Comparison of ENCODE assay signal across 12 mouse cellular contexts in the genomic region with DNA sequence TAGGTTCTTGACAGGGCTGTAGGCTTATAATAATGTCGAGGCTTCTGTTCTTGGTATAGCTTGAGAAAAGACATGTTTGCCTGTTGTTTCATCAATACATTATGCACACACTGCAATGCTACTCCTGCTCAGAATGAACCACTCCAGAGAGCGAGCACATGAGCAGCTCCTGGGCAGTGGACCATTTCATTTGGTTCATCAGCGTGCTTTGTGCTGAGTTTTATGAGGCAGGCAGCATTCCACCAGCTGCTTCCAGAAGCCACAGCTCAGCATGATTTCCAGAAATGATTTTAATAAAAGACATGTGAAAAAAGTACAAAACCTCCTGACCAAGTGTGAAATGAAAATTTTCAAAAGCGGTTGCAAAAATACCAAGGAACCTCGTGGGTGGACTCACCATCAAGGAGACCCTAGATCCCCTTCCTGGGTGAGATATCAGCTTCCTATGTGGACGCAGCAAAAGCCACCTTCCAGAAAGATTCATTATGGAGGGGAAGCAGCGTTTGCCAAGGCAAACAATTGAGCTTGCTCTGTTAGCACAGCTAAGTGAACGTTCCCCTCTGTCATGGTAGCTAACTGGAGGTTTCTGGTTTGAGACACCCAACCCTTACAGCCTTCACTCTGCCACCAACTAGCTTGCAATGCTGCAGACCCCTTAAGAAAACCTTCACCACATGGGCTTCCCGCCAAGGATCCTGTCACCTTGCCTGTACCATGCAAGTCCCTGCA.
DNase-seq lines count a peak whose midpoint lies in the region; ATAC-seq and TF ChIP-seq lines count a peak whose summit lies in the region.
"Had no signal": no experiment of that assay in that cellular context is flagged by ENCODE, and none has a peak within 500 bp of the region (broad histone marks: within the 10 kb centered on the region; RNA-seq: fewer than 3 reads in every experiment).

No protein-coding gene starts in this region.

- TF ChIP-seq EP300 in stomach, postnatal 0 days (optimal IDR thresholded peaks at IDR 0.05), result no peak

- H3K4me3 ChIP-seq in midbrain, postnatal 0 days (ENCODE audit: low read depth, low read length), result no peak overlapping the region
- H3K4me3 ChIP-seq in midbrain, embryonic 16.5 days (ENCODE audit: low read depth, low read length), result no peak overlapping the region
- H3K4me3 ChIP-seq in kidney, embryonic 15.5 days (replicated peaks), result no peak overlapping the region
- H3K4me3 ChIP-seq in stomach, postnatal 0 days (ENCODE audit: low read depth, low read length), result no peak overlapping the region
- H3K4me3 ChIP-seq: myocyte had no signal

- no peak for TF ChIP-seq CTCF in midbrain, postnatal 0 days (IDR thresholded peaks at IDR 0.05)
- TF ChIP-seq CTCF in stomach, postnatal 0 days (IDR thresholded peaks at IDR 0.05; ENCODE audit: low read depth), result no peak

- no peak overlapping the region for H3K9ac ChIP-seq in midbrain, postnatal 0 days (replicated peaks; ENCODE audit: low read length, poor library complexity, severe bottlenecking)
- H3K9ac ChIP-seq in midbrain, embryonic 16.5 days (ENCODE audit: low read depth, low read length), result no peak overlapping the region
- H3K9ac ChIP-seq in kidney, embryonic 15.5 days, result no peak overlapping the region
- H3K9ac ChIP-seq in stomach, postnatal 0 days (ENCODE audit: low read length), result no peak overlapping the region
- H3K9ac ChIP-seq: liver, postnatal 0 days had no signal

- no peak overlapping the region for H3K4me2 ChIP-seq in midbrain, postnatal 0 days (ENCODE audit: low read depth, low read length, poor library complexity, severe bottlenecking)
- H3K4me2 ChIP-seq in midbrain, embryonic 16.5 days (ENCODE audit: low read length), result no peak overlapping the region
- H3K4me2 ChIP-seq in kidney, embryonic 15.5 days, result no peak overlapping the region
- H3K4me2 ChIP-seq in stomach, postnatal 0 days (replicated peaks; ENCODE audit: low read depth), result no peak overlapping the region

- 77% methylated on average over 9 of the region's 9 CpGs for WGBS in midbrain, postnatal 0 days
- WGBS in midbrain, embryonic 16.5 days, result 78% methylated on average over 9 of the region's 9 CpGs
- WGBS in kidney, embryonic 15.5 days, result 33% methylated on average over 9 of the region's 9 CpGs
- WGBS in stomach, postnatal 0 days, result 70% methylated on average over 9 of the region's 9 CpGs

- H3K9me3 ChIP-seq in midbrain, postnatal 0 days (ENCODE audit: low read length), result no peaks in the 10 kb centered on the region
- H3K9me3 ChIP-seq in midbrain, embryonic 16.5 days (replicated peaks; ENCODE audit: control insufficient read depth, low read length, poor library complexity, severe bottlenecking), result no peaks in the 10 kb centered on the region
- H3K9me3 ChIP-seq in kidney, embryonic 15.5 days (replicated peaks), result no peaks in the 10 kb centered on the region
- no peaks in the 10 kb centered on the region for H3K9me3 ChIP-seq in stomach, postnatal 0 days (ENCODE audit: control insufficient read depth, low read length)

- no peak overlapping the region for H3K27ac ChIP-seq in midbrain, postnatal 0 days (ENCODE audit: low read depth, low read length)
- H3K27ac ChIP-seq in midbrain, embryonic 16.5 days (ENCODE audit: low read length), result no peak overlapping the region
- H3K27ac ChIP-seq in kidney, embryonic 15.5 days, result peak overlapping the region; percentile 63
- no peak overlapping the region for H3K27ac ChIP-seq in stomach, postnatal 0 days (replicated peaks)

- no peaks in the 10 kb centered on the region for H3K36me3 ChIP-seq in midbrain, postnatal 0 days (ENCODE audit: insufficient read depth, low read length)
- H3K36me3 ChIP-seq in midbrain, embryonic 16.5 days (ENCODE audit: control insufficient read depth, insufficient read depth, low read length), result no peaks in the 10 kb centered on the region
- H3K36me3 ChIP-seq in kidney, embryonic 15.5 days, result no peaks in the 10 kb centered on the region
- no peaks in the 10 kb centered on the region for H3K36me3 ChIP-seq in stomach, postnatal 0 days (ENCODE audit: control insufficient read depth, insufficient read depth, low read length)

- no peaks in the 10 kb centered on the region for H3K4me1 ChIP-seq in midbrain, postnatal 0 days (ENCODE audit: insufficient read depth, low read length)
- no peaks in the 10 kb centered on the region for H3K4me1 ChIP-seq in midbrain, embryonic 16.5 days (ENCODE audit: control insufficient read depth, insufficient read depth, low read length)
- H3K4me1 ChIP-seq in kidney, embryonic 15.5 days, result peaks cover 23% of the 10 kb centered on the region
- H3K4me1 ChIP-seq in stomach, postnatal 0 days (replicated peaks; ENCODE audit: control insufficient read depth, insufficient read depth), result no peaks in the 10 kb centered on the region

- peak; percentile 57; the same call in 1 of the 2 replicates for ATAC-seq in frontal cortex, adult (ENCODE audit: low TSS enrichment)
- no peak for ATAC-seq in midbrain, postnatal 0 days (ENCODE audit: low FRiP score)
- no peak for ATAC-seq in midbrain, embryonic 16.5 days
- ATAC-seq in kidney, embryonic 15.5 days (replicated peaks; ENCODE audit: low FRiP score), result peak; percentile 88
- no peak for ATAC-seq in stomach, postnatal 0 days (ENCODE audit: low FRiP score, low TSS enrichment)
- ATAC-seq: intestine, postnatal 0 days; liver, postnatal 0 days had no signal

- H3K27me3 ChIP-seq in midbrain, postnatal 0 days (ENCODE audit: insufficient read depth, low read length), result no peaks in the 10 kb centered on the region
- H3K27me3 ChIP-seq in midbrain, embryonic 16.5 days (ENCODE audit: control insufficient read depth, insufficient read depth, low read depth, low read length), result no peaks in the 10 kb centered on the region
- H3K27me3 ChIP-seq in kidney, embryonic 15.5 days, result peaks cover 4% of the 10 kb centered on the region; the same call in 1 of the 2 replicates
- H3K27me3 ChIP-seq in stomach, postnatal 0 days (ENCODE audit: control insufficient read depth, insufficient read depth, low read length), result no peaks in the 10 kb centered on the region

- no peak for DNase-seq in frontal cortex, postnatal 14 days (ENCODE audit: low spot score in 2 of 2)
- peak; percentile 33 for DNase-seq in midbrain, postnatal 0 days (ENCODE audit: low spot score)
- peak; percentile 9 for DNase-seq in stomach, postnatal 0 days (ENCODE audit: low spot score)
- DNase-seq in right cerebral cortex, postnatal 25 days, result no peak
- DNase-seq in cerebellum, adult 9-10 months, result no peak
- DNase-seq: heart, postnatal 10 days; liver, postnatal 0 days had no signal

Comparison
In these comparisons a context has a peak if more than half of its experiments do, and no peak if none do; other contexts are left out.
1. ATAC-seq: peak in frontal cortex, adult (single experiment) and kidney, embryonic 15.5 days (single experiment); none in midbrain, postnatal 0 days (single experiment), midbrain, embryonic 16.5 days (single experiment) and stomach, postnatal 0 days (single experiment).
2. DNase-seq: peak in midbrain, postnatal 0 days (single experiment) and stomach, postnatal 0 days (single experiment); none in frontal cortex, postnatal 14 days (0 of 2), right cerebral cortex, postnatal 25 days (single experiment) and cerebellum, adult 9-10 months (single experiment).